Mouse (Mus musculus): ENCODE results near the gene Kalrn. TPM values are rescaled to one million over a fixed set of nuclear protein-coding genes. Genes with fewer than 3 reads are reported as not detected.
"Not testable (repeated sequence)": the region's sequence is repeated elsewhere in the genome, so short reads cannot be mapped to it uniquely, and the experiment has no call there.

Kalrn gene
- polyA plus RNA-seq, 1 experiment from 2014 or later: 25.5 TPM

- ATAC-seq (ENCODE audit: low FRiP score, low read depth): no peak
- 91% methylated on average over 10 of the region's 10 CpGs for WGBS
These were observed 259.3 kb downstream of the Kalrn start for GRCm38 (mm10) chr16:34314071-34314470.

GRCm38 (mm10) chr16:34311577-34311976 lies 261.8 kb downstream of the Kalrn start:
- Histone ChIP-seq H3K36me3 (peaks cover 31% of the 10 kb centered on the region), H3K27ac (no peak overlapping the region), H3K9ac (no peak overlapping the region), H3K4me3 (no peak overlapping the region), H3K27me3 (replicated peaks) (no peaks in the 10 kb centered on the region), H3K4me1 (no peaks in the 10 kb centered on the region), H3K9me3 (no peaks in the 10 kb centered on the region), H3K4me2 (replicated peaks) (no peak overlapping the region)
- WGBS: 82% methylated on average over 1 of the region's 1 CpGs
- no peak for ATAC-seq (ENCODE audit: low FRiP score, low read depth)

More at GRCm38 (mm10) chr16:34314071-34314470, 259.3 kb downstream of the Kalrn start:
- no peak overlapping the region for H3K27ac ChIP-seq
- peaks cover 11% of the 10 kb centered on the region for H3K4me1 ChIP-seq
- no peak overlapping the region for H3K4me2 ChIP-seq (replicated peaks)
- H3K4me3 ChIP-seq: no peak overlapping the region
- no peak overlapping the region for H3K9ac ChIP-seq
- no peaks in the 10 kb centered on the region for H3K27me3 ChIP-seq (replicated peaks)
- H3K36me3 ChIP-seq: peaks cover 13% of the 10 kb centered on the region; the same call in 1 of the 2 replicates
- no peaks in the 10 kb centered on the region for H3K9me3 ChIP-seq

- Histone ChIP-seq H3K9ac (no peak overlapping the region), H3K4me3 (no peak overlapping the region), H3K27me3 (replicated peaks) (no peaks in the 10 kb centered on the region), H3K9me3 (no peaks in the 10 kb centered on the region), H3K4me1 (no peaks in the 10 kb centered on the region; the same call in 1 of the 2 replicates), H3K4me2 (replicated peaks) (no peak overlapping the region), H3K36me3 (peaks cover 42% of the 10 kb centered on the region), H3K27ac (no peak overlapping the region)
- 95% methylated on average over 8 of the region's 8 CpGs for WGBS
- ATAC-seq (ENCODE audit: low FRiP score, low read depth): no peak
These were observed 263.0 kb downstream of the Kalrn start for GRCm38 (mm10) chr16:34310363-34310762.

GRCm38 (mm10) chr16:34308324-34308723 lies 265.0 kb downstream of the Kalrn start:
- H3K4me2 ChIP-seq (replicated peaks): no peak overlapping the region
- no peak overlapping the region for H3K9ac ChIP-seq
- no peaks in the 10 kb centered on the region for H3K9me3 ChIP-seq
- peaks cover 37% of the 10 kb centered on the region for H3K36me3 ChIP-seq
- no peak for ATAC-seq (ENCODE audit: low FRiP score, low read depth)
- WGBS: 72% methylated on average over 1 of the region's 1 CpGs
- no peak overlapping the region for H3K4me3 ChIP-seq
- no peak overlapping the region for H3K27ac ChIP-seq
- H3K27me3 ChIP-seq (replicated peaks): no peaks in the 10 kb centered on the region
- no peaks in the 10 kb centered on the region; the same call in 1 of the 2 replicates for H3K4me1 ChIP-seq

GRCm38 (mm10) chr16:34307458-34307857 lies 265.9 kb downstream of the Kalrn start:
- Histone ChIP-seq H3K4me2 (replicated peaks) (no peak overlapping the region), H3K4me3 (no peak overlapping the region), H3K9ac (no peak overlapping the region), H3K27me3 (replicated peaks) (no peaks in the 10 kb centered on the region), H3K9me3 (no peaks in the 10 kb centered on the region), H3K4me1 (no peaks in the 10 kb centered on the region; the same call in 1 of the 2 replicates), H3K27ac (no peak overlapping the region), H3K36me3 (peaks cover 37% of the 10 kb centered on the region)
- 80% methylated on average over 9 of the region's 9 CpGs for WGBS
- no peak for ATAC-seq (ENCODE audit: low FRiP score, low read depth)

- ATAC-seq (ENCODE audit: low FRiP score, low read depth): no peak
- Histone ChIP-seq H3K27ac (no peak overlapping the region), H3K9ac (no peak overlapping the region), H3K27me3 (replicated peaks) (no peaks in the 10 kb centered on the region), H3K4me1 (no peaks in the 10 kb centered on the region; the same call in 1 of the 2 replicates), H3K4me3 (no peak overlapping the region), H3K4me2 (replicated peaks) (no peak overlapping the region), H3K9me3 (no peaks in the 10 kb centered on the region), H3K36me3 (peaks cover 37% of the 10 kb centered on the region)
- WGBS: 53% methylated on average over 4 of the region's 4 CpGs
These were observed 267.7 kb downstream of the Kalrn start for GRCm38 (mm10) chr16:34305586-34305985.

- 86% methylated on average over 4 of the region's 4 CpGs for WGBS
These were observed 269.5 kb downstream of the Kalrn start for GRCm38 (mm10) chr16:34303818-34304217.

GRCm38 (mm10) chr16:34302503-34302902 lies 270.8 kb downstream of the Kalrn start:
- no peaks in the 10 kb centered on the region for H3K9me3 ChIP-seq
- no peaks in the 10 kb centered on the region for H3K27me3 ChIP-seq (replicated peaks)
- no peak overlapping the region for H3K27ac ChIP-seq
- no peak overlapping the region for H3K4me2 ChIP-seq (replicated peaks)
- H3K4me3 ChIP-seq: no peak overlapping the region
- peaks cover 22% of the 10 kb centered on the region for H3K36me3 ChIP-seq
- H3K9ac ChIP-seq: no peak overlapping the region
- H3K4me1 ChIP-seq: no peaks in the 10 kb centered on the region; the same call in 1 of the 2 replicates
- no peak for ATAC-seq (ENCODE audit: low FRiP score, low read depth)
- 91% methylated on average over 1 of the region's 1 CpGs for WGBS

More at GRCm38 (mm10) chr16:34303818-34304217, 269.5 kb downstream of the Kalrn start:
- not testable (repeated sequence) for H3K27ac ChIP-seq; H3K9me3 ChIP-seq; ATAC-seq (ENCODE audit: low FRiP score, low read depth); H3K27me3 ChIP-seq (replicated peaks); H3K4me1 ChIP-seq; H3K4me3 ChIP-seq; H3K9ac ChIP-seq; H3K4me2 ChIP-seq (replicated peaks)
- H3K36me3 ChIP-seq: peaks cover 30% of the 10 kb centered on the region

GRCm38 (mm10) chr16:34302063-34302462 lies 271.3 kb downstream of the Kalrn start:
- no peak overlapping the region for H3K4me3 ChIP-seq
- no peaks in the 10 kb centered on the region for H3K9me3 ChIP-seq
- H3K36me3 ChIP-seq: peaks cover 18% of the 10 kb centered on the region
- WGBS: 94% methylated on average over 1 of the region's 1 CpGs
- ATAC-seq (ENCODE audit: low FRiP score, low read depth): no peak
- H3K4me2 ChIP-seq (replicated peaks): no peak overlapping the region
- H3K9ac ChIP-seq: no peak overlapping the region
- H3K27ac ChIP-seq: no peak overlapping the region
- H3K27me3 ChIP-seq (replicated peaks): no peaks in the 10 kb centered on the region
- no peaks in the 10 kb centered on the region; the same call in 1 of the 2 replicates for H3K4me1 ChIP-seq

- no peak overlapping the region for H3K4me2 ChIP-seq (replicated peaks)
- H3K4me1 ChIP-seq: no peaks in the 10 kb centered on the region
- H3K27ac ChIP-seq: no peak overlapping the region
- no peak overlapping the region for H3K9ac ChIP-seq
- no peaks in the 10 kb centered on the region for H3K27me3 ChIP-seq (replicated peaks)
- H3K36me3 ChIP-seq: 0 out of 2 replicates have a peak, but pooled peaks cover 4% of the 10 kb centered on the region
- no peak overlapping the region for H3K4me3 ChIP-seq
- H3K9me3 ChIP-seq: no peaks in the 10 kb centered on the region
- ATAC-seq (ENCODE audit: low FRiP score, low read depth): no peak
- 84% methylated on average over 2 of the region's 2 CpGs for WGBS
These were observed 274.1 kb downstream of the Kalrn start for GRCm38 (mm10) chr16:34299226-34299625.

- no peak overlapping the region for H3K4me2 ChIP-seq (replicated peaks)
- ATAC-seq (ENCODE audit: low FRiP score, low read depth): no peak
- no peak overlapping the region for H3K4me3 ChIP-seq
- WGBS: 86% methylated on average over 5 of the region's 5 CpGs
- H3K36me3 ChIP-seq: peaks cover 13% of the 10 kb centered on the region; the same call in 1 of the 2 replicates
- no peaks in the 10 kb centered on the region for H3K4me1 ChIP-seq
- no peaks in the 10 kb centered on the region for H3K9me3 ChIP-seq
- no peaks in the 10 kb centered on the region for H3K27me3 ChIP-seq (replicated peaks)
- no peak overlapping the region for H3K9ac ChIP-seq
- no peak overlapping the region for H3K27ac ChIP-seq
These were observed 275.2 kb downstream of the Kalrn start for GRCm38 (mm10) chr16:34297911-34298682.

- Histone ChIP-seq H3K36me3 (peaks cover 18% of the 10 kb centered on the region; the same call in 1 of the 2 replicates), H3K9me3 (no peaks in the 10 kb centered on the region), H3K4me1 (no peaks in the 10 kb centered on the region), H3K4me3 (no peak overlapping the region), H3K27me3 (replicated peaks) (no peaks in the 10 kb centered on the region), H3K4me2 (replicated peaks) (no peak overlapping the region), H3K9ac (no peak overlapping the region), H3K27ac (no peak overlapping the region)
- 86% methylated on average over 6 of the region's 6 CpGs for WGBS
- no peak for ATAC-seq (ENCODE audit: low FRiP score, low read depth)
These were observed 278.8 kb downstream of the Kalrn start for GRCm38 (mm10) chr16:34294568-34294967.

Data from neural tube, embryonic 12.5 days (tissue).